Mouse (Mus musculus) lung, embryonic 15.5 days (tissue): ENCODE measurements around the gene Pcdh15. TPM values are rescaled to one million over a fixed set of nuclear protein-coding genes. Genes with fewer than 3 reads are reported as not detected.

Experiments used
- ATAC-seq: fragments of 200-750 bp; cut with Nextera tagmentation; 2 replicates; pipeline ENCODE4 v1.8.0; 2017; ENCODE audit warnings: moderate number of reproducible peaks, borderline replicate concordance; ENCODE audit not compliant: low FRiP score, low TSS enrichment; ENCODE audit errors: extremely low read depth
- H3K27ac ChIP-seq: fragments of 300-500 bp; sonication (generic); 2 replicates; pipeline ENCODE4 v1.5.1; 2015; ENCODE audit warnings: moderate library complexity, mild to moderate bottlenecking, inconsistent platforms
- H3K27me3 ChIP-seq: fragments of 300-500 bp; sonication (generic); 2 replicates; pipeline ENCODE4 v1.6.1; 2015; ENCODE audit warnings: inconsistent platforms
- H3K36me3 ChIP-seq: fragments of 300-500 bp; sonication (generic); 2 replicates; pipeline ENCODE4 v1.6.1; 2015; ENCODE audit warnings: inconsistent platforms
- H3K4me1 ChIP-seq: fragments of 300-500 bp; sonication (generic); 2 replicates; pipeline ENCODE4 v1.6.1; 2015; ENCODE audit warnings: inconsistent platforms
- H3K4me2 ChIP-seq: fragments of 300-500 bp; sonication (generic); 2 replicates; pipeline ENCODE4 v1.6.1; 2015; ENCODE audit warnings: inconsistent platforms, mild to moderate bottlenecking, moderate library complexity
- H3K4me3 ChIP-seq: fragments of 300-500 bp; sonication (generic); 2 replicates; pipeline ENCODE4 v1.5.1; 2015; ENCODE audit warnings: mild to moderate bottlenecking, inconsistent platforms
- H3K9ac ChIP-seq: fragments of 300-500 bp; sonication (generic); 2 replicates; pipeline ENCODE4 v1.6.1; 2015; ENCODE audit warnings: inconsistent platforms
- H3K9me3 ChIP-seq: fragments of 300-500 bp; sonication (generic); 2 replicates; pipeline ENCODE4 v1.6.1; 2016; ENCODE audit warnings: inconsistent platforms
- WGBS: fragments of 180-500 bp; shearing (Covaris S2); methylation state at CpG from one replicate; pipeline ENCODE4 v1.1.7; 2015; 5-methylcytosine and 5-hydroxymethylcytosine counted together
- polyA plus RNA-seq: library from polyadenylated mRNA; unstranded; fragments of >200 nt; fragmentation: Nextera tagmentation; extraction: Ambion mirVana; gene quantifications from 2 replicates; pipeline ENCODE4 v1.2.1, GENCODE M21; 2015

The Pcdh15 gene
- polyA plus RNA-seq, 1 experiment from 2014 or later = 0.29 TPM

DNA sequence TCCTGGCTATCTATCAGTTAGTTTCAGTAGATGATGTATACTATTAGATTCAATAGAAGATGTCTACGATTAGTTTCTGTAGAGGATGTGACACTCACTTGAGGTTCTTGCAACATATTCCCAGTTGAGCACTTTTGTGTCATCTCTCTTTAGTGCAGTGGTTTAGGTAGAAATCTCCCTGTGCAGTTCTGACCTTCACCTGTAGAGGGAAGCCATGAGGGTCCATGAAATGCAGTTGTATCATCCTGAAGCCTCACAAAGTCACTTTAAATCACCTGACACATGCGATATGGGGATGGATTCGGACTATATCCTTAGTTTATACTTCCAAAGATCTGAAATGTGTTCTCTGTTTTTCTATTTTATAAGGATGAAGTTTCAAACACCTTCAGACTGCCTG, 822.4 kb downstream of the Pcdh15 start:
- WGBS = 53% methylated on average over 3 of the region's 3 CpGs

GRCm38 (mm10) chr10:73928672-73929071, 829.5 kb downstream of the Pcdh15 start:
- Histone ChIP-seq H3K27me3 (no peaks in the 10 kb centered on the region), H3K27ac (no peak overlapping the region), H3K36me3 (no peaks in the 10 kb centered on the region), H3K4me3 (no peak overlapping the region), H3K4me2 (no peak overlapping the region), H3K9me3 (no peaks in the 10 kb centered on the region), H3K4me1 (no peaks in the 10 kb centered on the region), H3K9ac (no peak overlapping the region)
- ATAC-seq = no peak
- 71% methylated on average over 1 of the region's 1 CpGs for WGBS

More for the DNA sequence above, 822.4 kb downstream of the Pcdh15 start:
- Histone ChIP-seq H3K27ac (no peak overlapping the region), H3K27me3 (no peaks in the 10 kb centered on the region), H3K9ac (no peak overlapping the region), H3K36me3 (no peaks in the 10 kb centered on the region), H3K4me2 (no peak overlapping the region), H3K4me3 (no peak overlapping the region), H3K4me1 (no peaks in the 10 kb centered on the region), H3K9me3 (no peaks in the 10 kb centered on the region)
- no peak for ATAC-seq

- H3K4me3 ChIP-seq = no peak overlapping the region
- H3K27me3 ChIP-seq = no peaks in the 10 kb centered on the region
- no peak overlapping the region for H3K27ac ChIP-seq
- H3K36me3 ChIP-seq = no peaks in the 10 kb centered on the region
- no peaks in the 10 kb centered on the region for H3K4me1 ChIP-seq
- 27% methylated on average over 5 of the region's 5 CpGs for WGBS
- H3K4me2 ChIP-seq = no peak overlapping the region
- no peak overlapping the region for H3K9ac ChIP-seq
- no peaks in the 10 kb centered on the region for H3K9me3 ChIP-seq
- ATAC-seq = no peak
Measured at GRCm38 (mm10) chr10:73929718-73930117, 830.6 kb downstream of the Pcdh15 start.

DNA sequence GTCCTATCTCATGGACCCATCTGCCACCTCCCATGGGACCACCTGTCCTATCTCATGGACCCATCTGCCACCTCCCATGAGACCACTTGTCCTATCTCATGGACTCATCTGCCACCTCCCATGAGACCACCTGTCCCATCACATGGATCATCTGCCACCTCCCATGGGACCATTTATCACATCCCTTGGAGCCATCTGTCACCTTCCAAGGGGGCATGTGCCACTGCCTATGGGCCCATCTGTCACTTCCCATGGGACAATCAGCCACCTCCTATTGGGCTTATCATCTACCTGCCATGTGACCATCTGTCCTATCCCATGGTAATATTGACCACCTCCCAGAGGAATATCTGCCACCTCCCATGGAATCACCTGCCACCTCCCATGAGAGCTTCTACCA, 832.0 kb downstream of the Pcdh15 start:
- H3K4me1 ChIP-seq = no peaks in the 10 kb centered on the region
- no peak overlapping the region for H3K27ac ChIP-seq
- no peak overlapping the region for H3K4me3 ChIP-seq
- ATAC-seq = no peak
- no peak overlapping the region for H3K4me2 ChIP-seq
- H3K9me3 ChIP-seq = no peaks in the 10 kb centered on the region
- no peak overlapping the region for H3K9ac ChIP-seq
- no peaks in the 10 kb centered on the region for H3K27me3 ChIP-seq
- no peaks in the 10 kb centered on the region for H3K36me3 ChIP-seq

DNA sequence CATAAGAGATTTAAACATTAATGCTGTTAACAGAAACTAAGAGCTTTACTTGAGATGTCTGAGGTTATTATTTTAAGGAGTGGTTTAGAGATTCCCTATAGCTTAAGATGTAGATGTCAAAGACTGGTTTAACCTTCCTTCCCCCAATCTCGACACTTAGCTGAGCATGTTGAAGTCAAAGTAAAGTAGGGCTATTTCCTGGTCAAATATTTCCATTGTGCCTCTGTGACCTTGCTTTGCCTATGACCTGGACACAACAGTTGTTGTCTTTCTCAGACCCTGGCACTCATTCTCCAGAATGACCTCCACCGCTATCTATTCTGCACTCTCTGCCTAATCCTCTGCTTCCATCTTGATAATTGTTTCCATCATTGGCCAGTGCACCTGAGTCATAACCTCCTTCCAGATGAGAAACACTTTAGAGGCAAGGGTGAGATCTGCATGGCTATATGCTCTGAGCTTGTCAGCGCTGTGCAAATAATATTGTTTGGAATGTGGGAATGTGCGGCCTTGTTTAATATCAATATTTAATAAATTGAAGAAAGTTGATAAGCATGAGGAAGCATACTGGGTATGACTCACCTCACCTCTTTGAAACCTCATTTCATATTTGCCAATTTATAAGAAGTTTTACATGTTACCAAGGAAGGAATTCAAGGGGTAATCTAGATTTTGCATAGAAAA, 833.0 kb downstream of the Pcdh15 start:
- Histone ChIP-seq H3K36me3 (no peaks in the 10 kb centered on the region), H3K4me3 (no peak overlapping the region), H3K27me3 (no peaks in the 10 kb centered on the region), H3K27ac (no peak overlapping the region), H3K9me3 (no peaks in the 10 kb centered on the region), H3K9ac (no peak overlapping the region), H3K4me2 (no peak overlapping the region), H3K4me1 (no peaks in the 10 kb centered on the region)
- no peak for ATAC-seq
- 79% methylated on average over 4 of the region's 4 CpGs for WGBS

DNA sequence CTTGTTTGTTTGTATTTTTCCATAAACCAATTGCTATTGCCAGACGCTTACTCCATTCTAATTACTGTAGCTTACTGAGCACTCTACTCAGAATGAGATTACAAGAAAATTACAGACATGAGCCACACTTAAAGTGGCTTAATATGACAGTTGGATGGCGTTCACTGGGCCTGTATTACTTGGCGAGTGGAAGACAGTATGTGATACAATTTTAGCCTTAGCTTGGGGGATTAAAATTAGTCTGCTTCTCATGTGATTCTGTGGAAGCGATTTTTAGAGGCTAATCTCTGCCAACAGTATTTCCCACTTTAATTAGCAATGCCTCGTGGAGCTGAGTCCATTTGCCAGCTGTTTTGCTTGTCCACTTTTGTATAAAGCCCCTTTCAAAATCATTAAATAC, 837.0 kb downstream of the Pcdh15 start:
- Histone ChIP-seq H3K27ac (no peak overlapping the region), H3K9ac (no peak overlapping the region), H3K4me3 (no peak overlapping the region), H3K36me3 (no peaks in the 10 kb centered on the region), H3K4me2 (no peak overlapping the region), H3K9me3 (no peaks in the 10 kb centered on the region), H3K4me1 (no peaks in the 10 kb centered on the region), H3K27me3 (no peaks in the 10 kb centered on the region)
- WGBS = 66% methylated on average over 5 of the region's 5 CpGs
- ATAC-seq = no peak

- Histone ChIP-seq H3K4me1 (no peaks in the 10 kb centered on the region), H3K4me3 (no peak overlapping the region), H3K27ac (no peak overlapping the region), H3K4me2 (no peak overlapping the region), H3K9ac (no peak overlapping the region), H3K36me3 (no peaks in the 10 kb centered on the region), H3K27me3 (no peaks in the 10 kb centered on the region), H3K9me3 (no peaks in the 10 kb centered on the region)
- ATAC-seq = no peak
- WGBS = 67% methylated on average over 3 of the region's 3 CpGs
Measured at GRCm38 (mm10) chr10:73938989-73939388, 839.8 kb downstream of the Pcdh15 start.

- H3K4me2 ChIP-seq = no peak overlapping the region
- H3K9ac ChIP-seq = no peak overlapping the region
- no peaks in the 10 kb centered on the region for H3K36me3 ChIP-seq
- no peak overlapping the region for H3K27ac ChIP-seq
- 30% methylated on average over 2 of the region's 2 CpGs for WGBS
- peak; percentile 42; the same call in 1 of the 2 replicates for ATAC-seq
- H3K4me3 ChIP-seq = no peak overlapping the region
- H3K4me1 ChIP-seq = no peaks in the 10 kb centered on the region
- H3K27me3 ChIP-seq = no peaks in the 10 kb centered on the region
- no peaks in the 10 kb centered on the region for H3K9me3 ChIP-seq
Measured at GRCm38 (mm10) chr10:73947799-73948198, 848.7 kb downstream of the Pcdh15 start.

- Histone ChIP-seq H3K27ac (no peak overlapping the region), H3K4me1 (no peaks in the 10 kb centered on the region), H3K4me3 (no peak overlapping the region), H3K27me3 (no peaks in the 10 kb centered on the region), H3K4me2 (no peak overlapping the region), H3K9ac (no peak overlapping the region), H3K9me3 (no peaks in the 10 kb centered on the region), H3K36me3 (no peaks in the 10 kb centered on the region)
- no peak for ATAC-seq
- WGBS = 67% methylated on average over 4 of the region's 4 CpGs
Measured at GRCm38 (mm10) chr10:73953362-73953761, 854.2 kb downstream of the Pcdh15 start.

DNA sequence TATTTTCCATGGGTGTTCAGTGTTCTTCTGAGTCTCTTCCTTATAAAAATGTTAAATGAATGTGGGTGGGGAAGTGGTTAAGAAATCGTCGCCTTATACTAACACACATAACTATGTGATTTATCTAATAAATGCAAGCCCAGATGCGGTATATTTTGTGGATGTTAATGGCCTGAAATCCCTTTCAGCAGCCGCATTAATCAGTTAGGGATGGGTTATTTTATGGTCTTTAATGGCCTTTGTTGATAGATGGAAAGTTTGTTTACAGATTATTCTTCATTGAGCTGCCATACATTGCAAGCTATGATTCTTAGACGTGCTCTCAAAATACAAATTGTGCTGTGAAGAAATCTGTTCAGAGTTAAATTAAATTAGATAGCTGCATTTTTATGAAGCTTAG, 884.9 kb downstream of the Pcdh15 start:
- H3K27ac ChIP-seq = no peak overlapping the region
- no peaks in the 10 kb centered on the region for H3K4me1 ChIP-seq
- no peak for ATAC-seq
- H3K4me2 ChIP-seq = no peak overlapping the region
- H3K4me3 ChIP-seq = no peak overlapping the region
- no peaks in the 10 kb centered on the region for H3K9me3 ChIP-seq
- no peak overlapping the region for H3K9ac ChIP-seq
- H3K27me3 ChIP-seq = no peaks in the 10 kb centered on the region
- WGBS = 65% methylated on average over 5 of the region's 5 CpGs
- no peaks in the 10 kb centered on the region for H3K36me3 ChIP-seq

- 34% methylated on average over 1 of the region's 1 CpGs for WGBS
- no peak for ATAC-seq
- no peaks in the 10 kb centered on the region for H3K36me3 ChIP-seq
Measured at GRCm38 (mm10) chr10:74008836-74009235, 909.7 kb downstream of the Pcdh15 start.

GRCm38 (mm10) chr10:74023091-74023490, 923.9 kb downstream of the Pcdh15 start:
- Histone ChIP-seq H3K4me2 (no peak overlapping the region), H3K4me1 (no peaks in the 10 kb centered on the region), H3K27ac (no peak overlapping the region), H3K9me3 (no peaks in the 10 kb centered on the region), H3K4me3 (no peak overlapping the region), H3K27me3 (no peaks in the 10 kb centered on the region), H3K9ac (no peak overlapping the region), H3K36me3 (no peaks in the 10 kb centered on the region)
- no peak for ATAC-seq
- WGBS = 79% methylated on average over 1 of the region's 1 CpGs

More at GRCm38 (mm10) chr10:74008836-74009235, 909.7 kb downstream of the Pcdh15 start:
- Histone ChIP-seq H3K9ac (no peak overlapping the region), H3K4me3 (no peak overlapping the region), H3K4me2 (no peak overlapping the region), H3K9me3 (no peaks in the 10 kb centered on the region), H3K4me1 (no peaks in the 10 kb centered on the region), H3K27ac (no peak overlapping the region), H3K27me3 (no peaks in the 10 kb centered on the region)

- Histone ChIP-seq H3K4me1 (no peaks in the 10 kb centered on the region), H3K27me3 (no peaks in the 10 kb centered on the region), H3K4me2 (0 out of 2 replicates have a peak overlapping the region, but pooled peaks have one; percentile 4), H3K9me3 (no peaks in the 10 kb centered on the region), H3K36me3 (no peaks in the 10 kb centered on the region), H3K9ac (no peak overlapping the region), H3K27ac (no peak overlapping the region), H3K4me3 (no peak overlapping the region)
- no peak for ATAC-seq
- WGBS = 37% methylated on average over 9 of the region's 9 CpGs
Measured at GRCm38 (mm10) chr10:74053059-74053458, 953.9 kb downstream of the Pcdh15 start.
